In genomic region chr9:112445230-112446026, GRCm38 (mm10) we compare ENCODE assay signal across 12 mouse cellular contexts.
DNase-seq lines count a peak whose midpoint lies in the region; ATAC-seq and TF ChIP-seq lines count a peak whose summit lies in the region.
"Had no signal": no experiment of that assay in that cellular context is flagged by ENCODE, and none has a peak within 500 bp of the region (broad histone marks: within the 10 kb centered on the region; RNA-seq: fewer than 3 reads in every experiment).

No protein-coding gene starts in this region.

- H3K36me3 ChIP-seq in stomach, embryonic 14.5 days (ENCODE audit: control insufficient read depth, insufficient read depth, low read length), result no peaks in the 10 kb centered on the region
- no peaks in the 10 kb centered on the region for H3K36me3 ChIP-seq in stomach, postnatal 0 days (ENCODE audit: control insufficient read depth, insufficient read depth, low read length)
- H3K36me3 ChIP-seq in hindbrain, postnatal 0 days (ENCODE audit: insufficient read depth, low read length), result no peaks in the 10 kb centered on the region

- no peak for TF ChIP-seq CTCF in layer of hippocampus, adult 2 months (conservative IDR thresholded peaks at IDR 0.05)
- no peak for TF ChIP-seq CTCF in stomach, postnatal 0 days (IDR thresholded peaks at IDR 0.05; ENCODE audit: low read depth)
- TF ChIP-seq CTCF in hindbrain, postnatal 0 days (IDR thresholded peaks at IDR 0.05; ENCODE audit: low read depth), result no peak

- no peak for DNase-seq in layer of hippocampus, adult 2 months (ENCODE audit: low spot score in 2 of 2)
- DNase-seq in layer of hippocampus, adult 18-20 months (ENCODE audit: low spot score in 2 of 2), result no peak
- DNase-seq in stomach, postnatal 0 days (ENCODE audit: low spot score), result no peak
- no peak for DNase-seq in hindbrain, postnatal 0 days (ENCODE audit: low spot score)
- DNase-seq in thymus, postnatal 25 days, result no peak
- DNase-seq in adrenal gland, postnatal 4 days (ENCODE audit: low spot score in 2 of 2), result no peak
- DNase-seq in right cerebral cortex, postnatal 14 days, result no peak
- DNase-seq: adrenal gland, postnatal 14 days; heart, adult 18-20 months; kidney, postnatal 25 days; lung, postnatal 4 days had no signal

- H3K9ac ChIP-seq in stomach, embryonic 14.5 days (replicated peaks; ENCODE audit: low read depth, low read length), result no peak overlapping the region
- no peak overlapping the region for H3K9ac ChIP-seq in stomach, postnatal 0 days (ENCODE audit: low read length)
- no peak overlapping the region for H3K9ac ChIP-seq in hindbrain, postnatal 0 days (replicated peaks; ENCODE audit: low read length)

- H3K27ac ChIP-seq in layer of hippocampus, adult 2 months, result peak overlapping the region; percentile 75
- no peak overlapping the region for H3K27ac ChIP-seq in stomach, embryonic 14.5 days (ENCODE audit: low read length)
- no peak overlapping the region for H3K27ac ChIP-seq in stomach, postnatal 0 days (replicated peaks)
- H3K27ac ChIP-seq in hindbrain, postnatal 0 days, result no peak overlapping the region

- WGBS in stomach, embryonic 14.5 days, result 89% methylated on average over 4 of the region's 4 CpGs
- 84% methylated on average over 4 of the region's 4 CpGs for WGBS in stomach, postnatal 0 days
- 95% methylated on average over 4 of the region's 4 CpGs for WGBS in hindbrain, postnatal 0 days

- H3K27me3 ChIP-seq in stomach, embryonic 14.5 days (ENCODE audit: control insufficient read depth, insufficient read depth, low read length), result no peaks in the 10 kb centered on the region
- no peaks in the 10 kb centered on the region for H3K27me3 ChIP-seq in stomach, postnatal 0 days (ENCODE audit: control insufficient read depth, insufficient read depth, low read length)
- H3K27me3 ChIP-seq in hindbrain, postnatal 0 days (ENCODE audit: insufficient read depth, low read length), result no peaks in the 10 kb centered on the region

- H3K4me2 ChIP-seq in stomach, embryonic 14.5 days (replicated peaks; ENCODE audit: low read depth, low read length), result no peak overlapping the region
- H3K4me2 ChIP-seq in stomach, postnatal 0 days (replicated peaks; ENCODE audit: low read depth), result no peak overlapping the region
- no peak overlapping the region for H3K4me2 ChIP-seq in hindbrain, postnatal 0 days (ENCODE audit: low read depth, low read length)

- H3K9me3 ChIP-seq in stomach, embryonic 14.5 days (ENCODE audit: control insufficient read depth, low read depth, low read length), result no peaks in the 10 kb centered on the region
- no peaks in the 10 kb centered on the region for H3K9me3 ChIP-seq in stomach, postnatal 0 days (ENCODE audit: control insufficient read depth, low read length)
- no peaks in the 10 kb centered on the region for H3K9me3 ChIP-seq in hindbrain, postnatal 0 days (ENCODE audit: low read length)

- no peak for TF ChIP-seq EP300 in stomach, postnatal 0 days (optimal IDR thresholded peaks at IDR 0.05)

- ATAC-seq in stomach, embryonic 14.5 days (ENCODE audit: insufficient number of reproducible peaks, insufficient read depth, low FRiP score, low read depth), result peak; percentile 14; the same call in 1 of the 2 replicates
- ATAC-seq in stomach, postnatal 0 days (ENCODE audit: low FRiP score, low TSS enrichment), result no peak
- ATAC-seq in hindbrain, postnatal 0 days, result 0 out of 2 replicates have a peak, but pooled peaks have one; percentile 53

- H3K4me1 ChIP-seq in stomach, embryonic 14.5 days (ENCODE audit: control insufficient read depth, insufficient read depth, low read length), result no peaks in the 10 kb centered on the region
- H3K4me1 ChIP-seq in stomach, postnatal 0 days (replicated peaks; ENCODE audit: control insufficient read depth, insufficient read depth), result no peaks in the 10 kb centered on the region
- no peaks in the 10 kb centered on the region; the same call in 1 of the 2 replicates for H3K4me1 ChIP-seq in hindbrain, postnatal 0 days (ENCODE audit: insufficient read depth, low read length)

- H3K4me3 ChIP-seq in layer of hippocampus, adult 2 months, result no peak overlapping the region
- no peak overlapping the region for H3K4me3 ChIP-seq in stomach, embryonic 14.5 days (ENCODE audit: low read depth, low read length)
- no peak overlapping the region for H3K4me3 ChIP-seq in stomach, postnatal 0 days (ENCODE audit: low read depth, low read length)
- no peak overlapping the region for H3K4me3 ChIP-seq in hindbrain, postnatal 0 days (ENCODE audit: low read length)
